Mouse (Mus musculus) neural tube, embryonic 15.5 days (tissue): ENCODE results near the gene Shb. TPM values are rescaled to one million over a fixed set of nuclear protein-coding genes. Genes with fewer than 3 reads are reported as not detected.

ENCODE experiments used
- ATAC-seq: fragments of 200-750 bp; cut with Nextera tagmentation; 2 replicates; pipeline ENCODE4 v1.8.0; 2017; ENCODE audit warnings: mild to moderate bottlenecking, moderate TSS enrichment, moderate library complexity; ENCODE audit not compliant: low FRiP score
- H3K27ac ChIP-seq: fragments of 300-500 bp; sonication (generic); replicated peaks from 2 replicates; pipeline ENCODE4 v1.5.1; 2015; ENCODE audit warnings: mild to moderate bottlenecking, inconsistent platforms
- H3K27me3 ChIP-seq: fragments of 300-500 bp; sonication (generic); replicated peaks from 2 replicates; pipeline ENCODE4 v1.6.1; 2015; ENCODE audit warnings: inconsistent platforms
- H3K36me3 ChIP-seq: fragments of 300-500 bp; sonication (generic); 2 replicates; pipeline ENCODE4 v1.6.1; 2015; ENCODE audit warnings: inconsistent platforms
- H3K4me1 ChIP-seq: fragments of 300-500 bp; sonication (generic); 2 replicates; pipeline ENCODE4 v1.6.1; 2015; ENCODE audit warnings: inconsistent platforms
- H3K4me2 ChIP-seq: fragments of 300-500 bp; sonication (generic); 2 replicates; pipeline ENCODE4 v1.6.1; 2015; ENCODE audit warnings: inconsistent platforms, mild to moderate bottlenecking, moderate library complexity
- H3K4me3 ChIP-seq: fragments of 300-500 bp; sonication (generic); replicated peaks from 2 replicates; pipeline ENCODE4 v1.5.1; 2015; ENCODE audit warnings: mild to moderate bottlenecking, inconsistent platforms
- H3K9ac ChIP-seq: fragments of 300-500 bp; sonication (generic); replicated peaks from 2 replicates; pipeline ENCODE4 v1.6.1; 2015; ENCODE audit warnings: mild to moderate bottlenecking, inconsistent platforms
- H3K9me3 ChIP-seq: fragments of 300-500 bp; sonication (generic); replicated peaks from 2 replicates; pipeline ENCODE4 v1.6.1; 2016; ENCODE audit warnings: inconsistent platforms
- WGBS: fragments of 180-500 bp; shearing (Covaris S2); methylation state at CpG from one replicate; pipeline ENCODE4 v1.1.7; 2015; ENCODE audit warnings: mixed read lengths; 5-methylcytosine and 5-hydroxymethylcytosine counted together
- polyA plus RNA-seq: library from polyadenylated mRNA; unstranded; fragments of >200 nt; fragmentation: Nextera tagmentation; extraction: Ambion mirVana; gene quantifications from 2 replicates; pipeline ENCODE4 v1.2.1, GENCODE M21; 2015

The Shb gene
- polyA plus RNA-seq, 1 experiment from 2014 or later = 3.9 TPM

- Histone ChIP-seq H3K9ac (no peak overlapping the region), H3K4me2 (no peak overlapping the region), H3K27ac (no peak overlapping the region), H3K4me3 (no peak overlapping the region), H3K4me1 (peaks cover 47% of the 10 kb centered on the region), H3K9me3 (no peaks in the 10 kb centered on the region), H3K27me3 (no peaks in the 10 kb centered on the region), H3K36me3 (no peaks in the 10 kb centered on the region)
- 80% methylated on average over 3 of the region's 3 CpGs for WGBS
- ATAC-seq = no peak
Observed at GRCm38 (mm10) chr4:45526175-45526574, 6.1 kb downstream of the Shb start.

DNA sequence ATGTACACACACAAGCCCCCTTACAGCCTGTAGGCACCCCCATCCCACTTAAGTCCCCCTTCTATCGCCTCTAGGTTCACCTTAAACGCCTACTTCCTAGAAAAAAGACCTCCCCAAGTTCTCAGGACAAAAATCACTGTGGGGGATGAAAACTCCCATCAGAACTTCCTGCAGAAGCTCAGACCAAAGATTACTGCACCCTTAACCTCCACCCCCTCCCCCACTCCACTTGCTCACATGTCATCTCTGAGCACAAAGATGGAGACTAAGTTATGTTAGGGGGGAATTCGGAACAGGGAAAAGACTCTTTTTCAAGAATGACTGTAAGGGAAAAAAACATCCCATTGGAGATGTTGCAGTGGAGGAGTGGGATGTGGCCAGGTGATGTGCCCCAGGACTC lies 6.7 kb downstream of the Shb start:
- Histone ChIP-seq H3K4me1 (peaks cover 46% of the 10 kb centered on the region), H3K4me3 (no peak overlapping the region), H3K9ac (no peak overlapping the region), H3K27ac (no peak overlapping the region), H3K4me2 (no peak overlapping the region), H3K9me3 (no peaks in the 10 kb centered on the region), H3K36me3 (no peaks in the 10 kb centered on the region), H3K27me3 (no peaks in the 10 kb centered on the region)
- 96% methylated on average over 3 of the region's 3 CpGs for WGBS
- ATAC-seq = no peak

DNA sequence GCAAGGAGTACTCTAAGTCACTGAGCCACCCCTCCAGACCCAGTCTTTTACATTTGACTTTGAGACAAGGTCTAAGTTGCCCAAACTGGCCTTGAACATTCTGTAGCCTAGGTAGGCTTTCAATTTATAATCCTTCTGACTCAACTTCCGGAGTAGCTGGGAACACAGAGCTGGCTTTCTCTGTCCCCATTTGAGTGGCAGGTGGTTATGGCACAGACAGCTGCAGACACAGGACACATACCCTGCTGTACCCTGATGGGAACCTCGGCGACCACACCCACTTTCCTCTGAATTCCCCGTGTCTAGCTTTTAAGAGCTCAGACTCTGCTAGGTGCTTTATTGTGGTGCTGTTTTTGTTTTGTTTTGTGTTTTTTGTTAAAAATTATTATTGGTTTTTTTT lies 7.7 kb downstream of the Shb start:
- Histone ChIP-seq H3K4me1 (peaks cover 42% of the 10 kb centered on the region), H3K9ac (no peak overlapping the region), H3K4me2 (no peak overlapping the region), H3K27me3 (no peaks in the 10 kb centered on the region), H3K4me3 (no peak overlapping the region), H3K27ac (no peak overlapping the region), H3K36me3 (no peaks in the 10 kb centered on the region), H3K9me3 (no peaks in the 10 kb centered on the region)
- WGBS = 87% methylated on average over 4 of the region's 4 CpGs
- no peak for ATAC-seq

GRCm38 (mm10) chr4:45523360-45523759 lies 8.9 kb downstream of the Shb start:
- H3K4me3 ChIP-seq = no peak overlapping the region
- H3K9ac ChIP-seq = no peak overlapping the region
- WGBS = 75% methylated on average over 6 of the region's 6 CpGs
- no peaks in the 10 kb centered on the region for H3K36me3 ChIP-seq
- no peak overlapping the region for H3K4me2 ChIP-seq
- H3K27me3 ChIP-seq = no peaks in the 10 kb centered on the region
- ATAC-seq = no peak
- no peaks in the 10 kb centered on the region for H3K9me3 ChIP-seq
- peaks cover 29% of the 10 kb centered on the region for H3K4me1 ChIP-seq
- H3K27ac ChIP-seq = no peak overlapping the region

DNA sequence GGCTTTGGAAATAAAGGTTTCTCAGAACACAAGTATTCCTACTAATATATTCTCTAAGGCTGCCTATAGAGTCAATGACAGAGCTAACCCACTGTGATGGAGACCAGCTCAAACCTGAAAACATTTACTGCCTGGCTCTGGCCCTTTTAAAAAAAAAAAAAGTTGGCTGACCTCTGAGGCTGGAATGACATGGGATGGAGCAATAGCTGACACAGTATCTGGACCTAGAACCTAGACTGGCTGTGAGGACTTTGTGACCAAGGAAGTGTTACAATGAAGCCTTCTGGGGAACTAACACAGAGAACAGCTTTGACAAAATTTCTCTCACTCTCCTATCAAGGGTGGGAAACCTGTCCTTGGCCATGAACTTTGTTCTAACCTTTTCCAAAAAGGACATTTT lies 9.3 kb downstream of the Shb start:
- Histone ChIP-seq H3K27me3 (no peaks in the 10 kb centered on the region), H3K27ac (no peak overlapping the region)
- ATAC-seq = no peak

GRCm38 (mm10) chr4:45522583-45522900 lies 9.7 kb downstream of the Shb start:
- Histone ChIP-seq H3K4me1 (peaks cover 22% of the 10 kb centered on the region), H3K9me3 (no peaks in the 10 kb centered on the region), H3K27me3 (no peaks in the 10 kb centered on the region), H3K4me3 (no peak overlapping the region), H3K27ac (no peak overlapping the region), H3K4me2 (no peak overlapping the region), H3K9ac (no peak overlapping the region), H3K36me3 (no peaks in the 10 kb centered on the region)
- ATAC-seq = no peak
- WGBS = 76% methylated on average over 4 of the region's 4 CpGs

More for the DNA sequence above, 9.3 kb downstream of the Shb start:
- no peak overlapping the region for H3K4me2 ChIP-seq
- H3K9me3 ChIP-seq = no peaks in the 10 kb centered on the region
- no peaks in the 10 kb centered on the region for H3K36me3 ChIP-seq
- peaks cover 25% of the 10 kb centered on the region for H3K4me1 ChIP-seq
- H3K4me3 ChIP-seq = no peak overlapping the region
- H3K9ac ChIP-seq = no peak overlapping the region

- no peak overlapping the region for H3K27ac ChIP-seq
- 56% methylated on average over 9 of the region's 9 CpGs for WGBS
- H3K4me3 ChIP-seq = no peak overlapping the region
- no peaks in the 10 kb centered on the region for H3K27me3 ChIP-seq
- no peaks in the 10 kb centered on the region for H3K36me3 ChIP-seq
- no peaks in the 10 kb centered on the region for H3K9me3 ChIP-seq
- H3K4me2 ChIP-seq = no peak overlapping the region
- ATAC-seq = no peak
- H3K4me1 ChIP-seq = peaks cover 19% of the 10 kb centered on the region
- no peak overlapping the region for H3K9ac ChIP-seq
Observed at GRCm38 (mm10) chr4:45521705-45522582, 10.3 kb downstream of the Shb start.

- no peaks in the 10 kb centered on the region for H3K36me3 ChIP-seq
- ATAC-seq = no peak
- H3K9ac ChIP-seq = no peak overlapping the region
- peaks cover 19% of the 10 kb centered on the region for H3K4me1 ChIP-seq
- no peak overlapping the region for H3K27ac ChIP-seq
- H3K4me2 ChIP-seq = no peak overlapping the region
- WGBS = 82% methylated on average over 8 of the region's 8 CpGs
- no peak overlapping the region for H3K4me3 ChIP-seq
- H3K27me3 ChIP-seq = no peaks in the 10 kb centered on the region
- H3K9me3 ChIP-seq = no peaks in the 10 kb centered on the region
Observed at GRCm38 (mm10) chr4:45520375-45520774, 11.9 kb downstream of the Shb start.

- Histone ChIP-seq H3K4me2 (no peak overlapping the region), H3K4me3 (no peak overlapping the region), H3K9ac (no peak overlapping the region), H3K27me3 (no peaks in the 10 kb centered on the region), H3K4me1 (peaks cover 39% of the 10 kb centered on the region), H3K36me3 (no peaks in the 10 kb centered on the region), H3K9me3 (no peaks in the 10 kb centered on the region), H3K27ac (no peak overlapping the region)
- ATAC-seq = no peak
- WGBS = 60% methylated on average over 4 of the region's 4 CpGs
Observed at GRCm38 (mm10) chr4:45517399-45517798, 14.9 kb downstream of the Shb start.

DNA sequence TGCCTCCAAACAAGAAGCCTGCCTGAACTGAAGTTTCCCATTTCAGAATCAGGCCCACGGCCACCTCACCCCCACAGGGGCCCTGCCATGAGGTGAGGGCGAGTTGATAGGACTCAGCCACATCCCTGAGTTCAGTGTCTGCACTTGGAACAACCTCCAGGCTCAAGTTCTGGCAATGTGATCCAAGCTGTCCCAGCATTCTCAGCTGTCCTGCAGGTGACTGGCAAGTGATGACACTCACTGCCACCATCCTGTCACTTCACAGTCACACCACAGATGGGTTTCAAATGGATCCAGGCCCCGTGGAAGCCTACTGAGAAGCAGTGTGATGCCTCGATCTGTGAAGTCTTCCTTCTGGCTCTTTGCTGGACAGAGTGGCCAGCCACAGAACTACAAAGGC lies 16.4 kb downstream of the Shb start:
- Histone ChIP-seq H3K27me3 (no peaks in the 10 kb centered on the region), H3K4me2 (no peak overlapping the region), H3K4me3 (no peak overlapping the region), H3K4me1 (peaks cover 33% of the 10 kb centered on the region), H3K9me3 (no peaks in the 10 kb centered on the region), H3K36me3 (no peaks in the 10 kb centered on the region), H3K27ac (no peak overlapping the region), H3K9ac (no peak overlapping the region)
- 74% methylated on average over 4 of the region's 4 CpGs for WGBS
- no peak for ATAC-seq

- Histone ChIP-seq H3K27ac (0 out of 2 replicates have a peak overlapping the region, but pooled peaks have one; percentile 4), H3K4me3 (no peak overlapping the region), H3K4me1 (peaks cover 39% of the 10 kb centered on the region), H3K9me3 (no peaks in the 10 kb centered on the region), H3K9ac (no peak overlapping the region), H3K36me3 (no peaks in the 10 kb centered on the region), H3K4me2 (no peak overlapping the region), H3K27me3 (no peaks in the 10 kb centered on the region)
- 11% methylated on average over 7 of the region's 7 CpGs for WGBS
- ATAC-seq = no peak
Observed at GRCm38 (mm10) chr4:45514406-45514805, 17.9 kb downstream of the Shb start.

DNA sequence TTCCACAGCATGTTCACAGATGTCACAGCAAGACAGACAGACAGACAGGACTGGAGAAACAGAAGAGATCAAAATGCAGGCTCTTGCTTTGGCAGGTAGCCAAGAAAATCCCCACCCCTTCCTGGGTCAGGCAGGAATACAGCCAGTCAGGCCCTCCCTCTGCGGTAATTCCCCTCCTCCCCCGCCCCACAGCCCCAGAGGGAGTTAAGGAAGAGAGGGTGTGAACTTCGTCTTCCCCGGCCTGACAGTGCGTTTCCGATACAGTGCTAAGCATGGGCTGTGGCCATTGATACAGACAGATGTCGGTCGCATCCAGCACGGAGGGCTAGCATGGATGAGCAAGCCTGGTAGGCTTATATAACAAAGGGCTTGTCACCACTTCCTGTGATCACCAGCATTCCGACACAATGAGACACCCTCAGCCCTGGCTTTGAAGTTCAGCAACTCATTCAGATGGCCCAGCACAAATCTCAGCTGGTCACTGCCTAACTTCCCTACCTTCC lies 18.4 kb downstream of the Shb start:
- H3K4me3 ChIP-seq = no peak overlapping the region
- H3K36me3 ChIP-seq = no peaks in the 10 kb centered on the region
- no peaks in the 10 kb centered on the region for H3K9me3 ChIP-seq
- H3K27ac ChIP-seq = 0 out of 2 replicates have a peak overlapping the region, but pooled peaks have one; percentile 4
- H3K9ac ChIP-seq = no peak overlapping the region
- H3K4me2 ChIP-seq = peak overlapping the region; percentile 19
- peaks cover 43% of the 10 kb centered on the region for H3K4me1 ChIP-seq
- no peaks in the 10 kb centered on the region for H3K27me3 ChIP-seq
- no peak; the same call in 1 of the 2 replicates for ATAC-seq
- WGBS = 6% methylated on average over 10 of the region's 10 CpGs
